Mouse (Mus musculus) thymus, adult 2 months (tissue): Measurements from ENCODE around the gene Capn11.

ENCODE experiments used
- CTCF ChIP-seq: fragments of 200-500 bp; IDR thresholded peaks from 2 replicates; pipeline ENCODE4 v1.5.1; 2012; ENCODE audit warnings: mild to moderate bottlenecking, control low read depth, low read length, moderate library complexity, borderline replicate concordance; ENCODE audit not compliant: control insufficient read depth, poor library complexity, insufficient read depth; ENCODE audit errors: extremely low read depth
- POLR2A ChIP-seq: fragments of 200-500 bp; IDR thresholded peaks from 2 replicates; pipeline ENCODE4 v1.6.1; 2012; ENCODE audit warnings: mild to moderate bottlenecking, low read length, control low read depth, moderate library complexity; ENCODE audit not compliant: control insufficient read depth, poor library complexity, insufficient read depth; ENCODE audit errors: extremely low read depth

DNA sequence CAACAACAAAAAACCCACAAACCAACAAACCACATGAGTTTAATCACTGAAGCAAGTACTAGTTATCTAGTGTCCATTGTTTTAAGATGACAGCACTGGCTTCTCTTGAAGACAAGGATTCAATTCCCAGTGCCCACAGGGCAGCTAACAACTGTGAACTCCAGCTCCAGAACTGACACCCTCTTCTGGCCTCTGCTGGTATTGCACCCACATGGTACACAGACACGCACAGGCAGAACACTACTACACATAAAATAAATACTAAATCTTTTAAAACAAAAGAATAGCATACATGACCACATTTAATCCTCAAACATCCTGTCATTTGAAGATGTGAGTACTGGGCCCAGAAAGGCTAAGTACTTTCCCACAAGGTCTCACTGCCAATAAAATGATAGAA lies 22.5 kb upstream of the Capn11 start:
- no peak for TF ChIP-seq CTCF
- no peak for TF ChIP-seq POLR2A
